Mouse (Mus musculus): Measurements from ENCODE around the gene Bnipl. TPM values are rescaled to one million over a fixed set of nuclear protein-coding genes. Genes with fewer than 3 reads are reported as not detected.
A peak's percentile ranks its signal among the peaks of the same experiment; 100 is the strongest.

Bnipl gene
- polyA plus RNA-seq, 1 experiment from 2014 or later, result not detected

DNA sequence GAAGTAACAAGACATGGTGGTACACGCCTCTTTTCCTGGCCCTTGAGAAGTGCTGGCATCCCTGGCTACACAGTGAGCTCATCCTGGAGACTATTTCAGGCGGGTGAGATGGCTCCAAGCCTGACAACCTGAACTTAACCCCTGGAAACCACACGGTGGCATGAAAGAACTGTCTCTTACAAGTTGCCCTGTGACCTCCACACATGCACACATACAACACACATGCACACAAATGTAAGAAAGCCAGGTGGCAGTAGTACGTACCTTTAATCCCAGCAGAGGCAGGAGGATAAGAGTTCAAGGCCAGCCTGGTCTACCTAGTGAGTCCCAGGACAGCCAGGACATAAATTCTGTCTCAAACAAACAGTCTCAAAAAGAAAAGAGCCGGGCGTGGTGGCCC is 12.0 kb downstream of the Bnipl start:
- H3K9ac ChIP-seq (ENCODE audit: low read depth, low read length), result no peak overlapping the region
- H3K36me3 ChIP-seq (ENCODE audit: control insufficient read depth, insufficient read depth, low read length), result peaks cover 20% of the 10 kb centered on the region
- WGBS (ENCODE audit: insufficient replicate concordance), result 85% methylated on average over 6 of the region's 6 CpGs
- ATAC-seq (replicated peaks; ENCODE audit: insufficient number of reproducible peaks, low FRiP score, low TSS enrichment), result no peak
- no peaks in the 10 kb centered on the region for H3K27me3 ChIP-seq (ENCODE audit: control insufficient read depth, insufficient read depth, low read length)
- H3K27ac ChIP-seq (ENCODE audit: low read depth, low read length), result no peak overlapping the region
- no peaks in the 10 kb centered on the region for H3K9me3 ChIP-seq (replicated peaks; ENCODE audit: control insufficient read depth, low read length)
- H3K4me2 ChIP-seq, result no peak overlapping the region
- H3K4me3 ChIP-seq (ENCODE audit: low read depth, low read length), result no peak overlapping the region
- no peaks in the 10 kb centered on the region for H3K4me1 ChIP-seq (ENCODE audit: control insufficient read depth, insufficient read depth, low read length)

DNA sequence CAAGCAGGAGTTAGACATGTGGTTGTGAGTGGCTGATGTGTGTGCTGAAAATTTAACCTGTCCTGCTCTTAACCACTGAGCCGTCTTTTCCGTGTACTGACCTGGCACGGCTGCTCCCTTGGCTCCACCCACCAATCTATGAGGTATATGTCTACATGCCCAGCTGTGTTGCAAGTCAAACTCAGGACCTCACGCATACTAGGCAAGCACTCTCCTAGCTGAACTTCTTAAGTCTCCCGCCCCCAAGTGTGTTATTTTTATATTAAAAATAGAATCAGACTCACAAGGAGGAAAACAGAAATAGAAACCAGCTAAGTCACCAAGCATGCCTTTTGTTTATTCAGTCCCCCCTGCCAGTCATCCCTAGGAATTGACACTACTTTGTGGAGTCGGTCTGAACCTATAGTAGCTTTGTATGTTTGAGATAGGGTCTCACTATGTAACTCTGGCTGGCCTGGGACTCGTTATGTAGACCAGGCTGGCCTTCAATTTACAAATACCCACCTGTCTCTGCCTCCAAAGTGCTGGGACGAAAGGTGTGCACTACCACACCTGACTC is 13.4 kb downstream of the Bnipl start:
- no peak overlapping the region for H3K4me2 ChIP-seq
- no peak overlapping the region for H3K4me3 ChIP-seq (ENCODE audit: low read depth, low read length)
- ATAC-seq (replicated peaks; ENCODE audit: insufficient number of reproducible peaks, low FRiP score, low TSS enrichment), result no peak
- H3K27me3 ChIP-seq (ENCODE audit: control insufficient read depth, insufficient read depth, low read length), result no peaks in the 10 kb centered on the region
- H3K4me1 ChIP-seq (ENCODE audit: control insufficient read depth, insufficient read depth, low read length), result peaks cover 3% of the 10 kb centered on the region; the same call in 1 of the 2 replicates
- peaks cover 32% of the 10 kb centered on the region for H3K36me3 ChIP-seq (ENCODE audit: control insufficient read depth, insufficient read depth, low read length)
- no peak overlapping the region for H3K27ac ChIP-seq (ENCODE audit: low read depth, low read length)
- WGBS (ENCODE audit: insufficient replicate concordance), result 83% methylated on average over 8 of the region's 8 CpGs
- H3K9ac ChIP-seq (ENCODE audit: low read depth, low read length), result no peak overlapping the region
- H3K9me3 ChIP-seq (replicated peaks; ENCODE audit: control insufficient read depth, low read length), result no peaks in the 10 kb centered on the region

DNA sequence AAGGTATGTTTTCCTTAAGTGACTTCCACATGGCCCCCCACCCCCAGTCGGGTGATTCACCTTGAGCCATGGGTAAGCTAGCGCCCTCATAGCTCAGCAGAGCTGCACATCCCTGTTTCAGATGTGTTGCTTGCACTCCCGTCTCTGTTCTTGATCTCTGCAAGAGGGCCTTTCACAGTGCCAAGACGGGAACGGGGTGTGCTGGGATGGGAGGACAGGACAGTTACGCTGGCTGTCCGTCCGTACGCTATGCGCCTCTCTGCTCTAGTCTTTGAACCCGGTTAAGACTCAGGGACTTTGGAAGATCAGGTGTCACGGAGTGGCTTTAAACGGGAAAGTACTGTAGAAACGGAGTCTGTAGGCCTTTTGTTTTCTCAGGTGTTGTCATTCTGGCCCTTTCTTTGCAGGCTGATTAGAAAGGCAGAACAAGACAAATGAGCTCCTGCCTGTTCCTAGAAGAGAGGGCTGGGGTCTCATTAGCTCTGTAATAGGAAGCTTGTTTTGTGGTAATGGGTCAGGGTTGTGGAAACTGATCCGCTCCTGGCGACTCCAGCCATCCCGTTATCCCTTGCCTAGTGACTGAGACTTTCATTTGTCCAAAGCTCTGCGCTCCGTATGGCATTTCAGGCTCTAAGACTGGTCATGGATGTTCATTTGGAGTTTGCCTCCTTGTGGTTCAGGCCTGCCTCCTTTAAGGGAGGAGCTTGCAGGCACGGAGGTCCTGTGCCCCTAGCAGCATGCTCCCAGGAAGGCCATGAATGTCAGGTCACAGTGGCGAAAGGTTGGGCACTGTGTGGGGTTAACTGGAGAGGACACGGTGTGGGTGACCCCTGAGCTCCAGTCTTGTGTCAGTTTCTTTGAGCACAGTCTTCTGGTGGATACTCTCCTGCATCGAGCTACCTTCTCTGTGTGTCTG is 15.3 kb downstream of the Bnipl start:
- H3K4me3 ChIP-seq (ENCODE audit: low read depth, low read length), result no peak overlapping the region
- 82% methylated on average over 23 of the region's 23 CpGs for WGBS (ENCODE audit: insufficient replicate concordance)
- H3K9me3 ChIP-seq (replicated peaks; ENCODE audit: control insufficient read depth, low read length), result no peaks in the 10 kb centered on the region
- no peak overlapping the region for H3K4me2 ChIP-seq
- ATAC-seq (replicated peaks; ENCODE audit: insufficient number of reproducible peaks, low FRiP score, low TSS enrichment), result no peak
- H3K9ac ChIP-seq (ENCODE audit: low read depth, low read length), result no peak overlapping the region
- H3K27me3 ChIP-seq (ENCODE audit: control insufficient read depth, insufficient read depth, low read length), result no peaks in the 10 kb centered on the region
- H3K36me3 ChIP-seq (ENCODE audit: control insufficient read depth, insufficient read depth, low read length), result peaks cover 43% of the 10 kb centered on the region
- peaks cover 22% of the 10 kb centered on the region for H3K4me1 ChIP-seq (ENCODE audit: control insufficient read depth, insufficient read depth, low read length)
- H3K27ac ChIP-seq (ENCODE audit: low read depth, low read length), result no peak overlapping the region

DNA sequence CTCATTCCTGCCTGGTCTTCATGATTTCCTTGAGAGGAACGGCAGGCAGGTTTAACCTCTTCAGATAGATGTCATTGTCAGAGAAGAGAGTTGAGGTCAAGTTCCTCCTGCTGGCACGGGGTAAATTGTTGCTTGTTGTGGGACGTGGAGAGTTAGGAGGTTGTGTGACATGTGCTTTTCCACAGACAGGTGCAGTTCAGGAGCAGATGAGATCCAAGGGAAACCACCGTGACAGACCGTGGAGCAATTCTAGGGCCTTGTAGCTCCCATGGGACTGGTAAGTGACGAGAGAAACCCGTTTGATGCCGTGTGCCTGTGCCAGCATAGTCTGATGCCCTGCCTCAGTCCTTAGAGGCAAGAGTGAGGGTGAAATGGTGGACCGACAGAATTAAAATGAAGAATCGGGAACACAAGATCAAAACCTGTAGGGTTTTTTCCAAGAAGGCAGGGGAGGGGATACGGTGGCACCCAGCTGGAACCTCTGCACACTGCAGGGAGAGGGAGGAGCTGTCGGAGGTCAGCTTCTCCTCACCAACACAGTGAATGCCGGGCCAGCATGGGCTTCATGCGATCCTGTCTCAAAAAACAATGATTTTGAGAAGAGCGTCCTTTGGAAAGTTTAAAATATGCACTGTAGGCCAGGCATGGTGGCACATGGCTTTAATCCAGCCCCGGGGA is 17.6 kb downstream of the Bnipl start:
- Histone ChIP-seq H3K27me3 (ENCODE audit: control insufficient read depth, insufficient read depth, low read length) (no peaks in the 10 kb centered on the region), H3K4me2 (no peak overlapping the region), H3K27ac (ENCODE audit: low read depth, low read length) (no peak overlapping the region), H3K9me3 (replicated peaks; ENCODE audit: control insufficient read depth, low read length) (no peaks in the 10 kb centered on the region), H3K4me1 (ENCODE audit: control insufficient read depth, insufficient read depth, low read length) (peaks cover 30% of the 10 kb centered on the region), H3K36me3 (ENCODE audit: control insufficient read depth, insufficient read depth, low read length) (peaks cover 43% of the 10 kb centered on the region), H3K4me3 (ENCODE audit: low read depth, low read length) (no peak overlapping the region), H3K9ac (ENCODE audit: low read depth, low read length) (no peak overlapping the region)
- no peak for ATAC-seq (replicated peaks; ENCODE audit: insufficient number of reproducible peaks, low FRiP score, low TSS enrichment)
- WGBS (ENCODE audit: insufficient replicate concordance), result 86% methylated on average over 16 of the region's 16 CpGs

DNA sequence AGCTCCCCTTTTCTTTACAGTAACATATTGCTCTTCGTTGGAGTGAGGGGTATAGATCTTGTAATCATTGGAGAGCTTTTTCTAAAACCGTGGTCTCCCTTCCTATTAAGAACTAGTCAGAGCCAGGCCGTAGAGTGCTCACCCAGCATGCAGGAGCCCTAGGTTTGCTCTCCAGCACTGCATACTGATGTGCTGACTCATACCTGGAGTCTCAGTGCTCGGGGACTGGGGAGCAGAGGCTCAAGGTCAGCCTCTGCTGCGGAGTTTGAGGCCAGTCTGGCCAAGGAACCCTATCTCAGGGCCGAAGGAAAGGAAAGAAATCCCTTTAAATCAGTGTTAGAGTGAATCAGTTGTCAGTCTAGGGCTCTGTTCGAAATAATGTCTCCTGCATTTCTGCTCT is 18.2 kb downstream of the Bnipl start:
- Histone ChIP-seq H3K27me3 (ENCODE audit: control insufficient read depth, insufficient read depth, low read length) (no peaks in the 10 kb centered on the region), H3K9ac (ENCODE audit: low read depth, low read length) (no peak overlapping the region), H3K4me2 (no peak overlapping the region), H3K4me3 (ENCODE audit: low read depth, low read length) (no peak overlapping the region), H3K9me3 (replicated peaks; ENCODE audit: control insufficient read depth, low read length) (no peaks in the 10 kb centered on the region), H3K27ac (ENCODE audit: low read depth, low read length) (no peak overlapping the region), H3K4me1 (ENCODE audit: control insufficient read depth, insufficient read depth, low read length) (peaks cover 30% of the 10 kb centered on the region), H3K36me3 (ENCODE audit: control insufficient read depth, insufficient read depth, low read length) (peaks cover 39% of the 10 kb centered on the region)
- 59% methylated on average over 7 of the region's 7 CpGs for WGBS (ENCODE audit: insufficient replicate concordance)
- no peak for ATAC-seq (replicated peaks; ENCODE audit: insufficient number of reproducible peaks, low FRiP score, low TSS enrichment)

DNA sequence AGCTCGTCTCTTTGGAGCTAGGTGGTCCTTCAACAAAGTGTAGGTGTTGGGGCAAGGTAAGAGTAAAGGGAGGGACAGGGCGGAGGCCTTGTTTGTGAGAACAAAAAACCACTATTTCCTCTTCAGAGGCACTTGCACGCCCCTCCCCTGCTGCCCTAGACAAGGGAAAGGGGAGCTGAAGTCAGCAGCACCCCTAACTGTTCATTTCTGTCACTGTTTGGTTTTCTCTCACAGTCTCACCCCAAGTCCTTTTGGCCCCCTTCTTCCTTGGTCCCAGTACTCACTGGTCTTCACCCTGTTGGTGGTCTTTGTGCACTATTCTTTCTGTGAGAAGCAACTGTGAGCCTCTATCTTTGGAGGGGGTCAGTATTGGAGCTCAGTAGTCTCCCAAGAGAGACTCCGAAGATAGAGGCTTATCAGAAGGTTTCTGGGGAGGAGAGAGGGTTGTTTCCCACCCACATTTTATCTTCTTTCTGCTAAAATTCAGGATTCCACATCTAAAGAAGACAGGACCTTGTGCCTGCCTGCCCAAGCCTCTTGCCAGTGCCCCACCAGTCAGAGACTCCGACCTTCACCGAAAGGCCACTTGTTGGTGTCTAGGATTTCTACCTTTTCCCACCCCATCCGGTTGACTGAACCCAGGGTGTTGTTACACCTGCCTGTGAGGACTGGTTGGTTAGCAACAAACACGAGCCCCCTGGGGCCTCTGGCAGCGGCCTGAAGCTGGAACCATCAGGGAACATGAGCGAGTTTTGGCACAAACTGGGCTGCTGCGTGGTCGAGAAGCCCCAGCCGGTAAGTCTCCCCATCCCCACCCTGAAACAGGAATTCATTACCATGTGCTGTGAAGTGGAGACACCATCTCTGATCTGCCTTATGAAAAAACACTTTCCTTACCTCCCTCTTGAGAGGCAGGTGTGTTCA is 19.4 kb downstream of the Bnipl start, which contains the start of gene Mllt11:
TSS of gene Mllt11 (minus strand) at position 874 of the 924 bp plus-strand sequence.
- H3K27ac ChIP-seq (ENCODE audit: low read depth, low read length), result peak within 1 kb of the TSS; percentile 87
- H3K36me3 ChIP-seq (ENCODE audit: control insufficient read depth, insufficient read depth, low read length), result peaks cover 36% of the 10 kb centered on the region
- H3K9ac ChIP-seq (ENCODE audit: low read depth, low read length), result peak within 1 kb of the TSS; percentile 95; the same call in 1 of the 2 replicates
- 72% methylated on average over 13 of the region's 13 CpGs for WGBS (ENCODE audit: insufficient replicate concordance)
- no peaks in the 10 kb centered on the region for H3K27me3 ChIP-seq (ENCODE audit: control insufficient read depth, insufficient read depth, low read length)
- H3K4me2 ChIP-seq, result peak within 1 kb of the TSS; percentile 96
- peak within 1 kb of the TSS; percentile 92; the same call in 1 of the 2 replicates for H3K4me3 ChIP-seq (ENCODE audit: low read depth, low read length)
- H3K9me3 ChIP-seq (replicated peaks; ENCODE audit: control insufficient read depth, low read length), result no peaks in the 10 kb centered on the region
- no peak for ATAC-seq (replicated peaks; ENCODE audit: insufficient number of reproducible peaks, low FRiP score, low TSS enrichment)
- peaks cover 35% of the 10 kb centered on the region for H3K4me1 ChIP-seq (ENCODE audit: control insufficient read depth, insufficient read depth, low read length)

DNA sequence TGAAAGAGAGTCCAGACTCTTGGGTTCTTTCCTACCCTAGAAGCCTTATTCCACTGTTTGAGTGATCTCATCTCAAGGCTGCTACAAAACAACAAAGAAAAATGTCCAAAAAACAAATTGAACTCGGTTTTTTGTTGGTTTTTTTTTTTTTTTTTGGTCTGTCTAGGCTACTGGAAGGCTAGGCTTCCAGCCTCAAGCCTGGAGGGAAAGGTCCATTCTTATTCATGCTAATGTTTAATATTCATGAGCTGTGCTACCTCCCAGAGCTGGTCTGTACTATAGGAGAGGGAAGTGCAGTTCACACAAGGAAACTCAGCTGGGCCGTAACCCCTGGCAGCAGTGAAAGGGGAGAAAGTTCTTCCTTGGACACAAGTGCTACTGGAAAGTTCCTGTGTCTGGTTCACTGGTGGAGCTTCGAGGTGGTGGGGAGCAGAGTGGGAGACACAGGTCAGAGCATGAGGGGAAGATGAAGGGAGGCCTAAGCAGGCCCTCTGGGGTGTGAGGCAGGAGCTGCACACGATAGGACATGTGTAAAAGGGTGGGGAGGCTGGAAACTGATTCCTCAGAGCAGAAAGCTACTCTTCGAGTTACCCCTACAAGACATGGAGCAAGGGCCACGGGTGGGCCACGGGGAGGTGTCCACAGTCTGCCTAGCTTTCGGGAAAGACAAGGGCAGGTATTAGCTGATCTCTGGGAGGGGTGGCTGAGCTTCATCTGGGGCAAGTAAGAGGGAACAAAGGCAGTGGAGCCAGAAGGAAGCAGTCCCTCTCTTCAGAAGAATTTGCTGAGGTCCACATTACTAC is 20.3 kb downstream of the Bnipl start:
- peak overlapping the region; percentile 95 for H3K9ac ChIP-seq (ENCODE audit: low read depth, low read length)
- no peaks in the 10 kb centered on the region for H3K27me3 ChIP-seq (ENCODE audit: control insufficient read depth, insufficient read depth, low read length)
- H3K4me2 ChIP-seq, result peak overlapping the region; percentile 96
- H3K4me1 ChIP-seq (ENCODE audit: control insufficient read depth, insufficient read depth, low read length), result peaks cover 35% of the 10 kb centered on the region
- WGBS (ENCODE audit: insufficient replicate concordance), result 56% methylated on average over 8 of the region's 8 CpGs
- no peaks in the 10 kb centered on the region for H3K9me3 ChIP-seq (replicated peaks; ENCODE audit: control insufficient read depth, low read length)
- H3K4me3 ChIP-seq (ENCODE audit: low read depth, low read length), result peak overlapping the region; percentile 92
- ATAC-seq (replicated peaks; ENCODE audit: insufficient number of reproducible peaks, low FRiP score, low TSS enrichment), result no peak
- peak overlapping the region; percentile 87 for H3K27ac ChIP-seq (ENCODE audit: low read depth, low read length)
- peaks cover 36% of the 10 kb centered on the region for H3K36me3 ChIP-seq (ENCODE audit: control insufficient read depth, insufficient read depth, low read length)
